Mouse (Mus musculus) retina, embryonic 14.5 days (tissue): ENCODE results near the gene Ifna2.

ENCODE experiments used
- DNase-seq: peaks from one replicate; pipeline ENCODE4 v3.0.0-alpha.2; 2015; ENCODE audit warnings: low spot score

Ifna2 gene

DNA sequence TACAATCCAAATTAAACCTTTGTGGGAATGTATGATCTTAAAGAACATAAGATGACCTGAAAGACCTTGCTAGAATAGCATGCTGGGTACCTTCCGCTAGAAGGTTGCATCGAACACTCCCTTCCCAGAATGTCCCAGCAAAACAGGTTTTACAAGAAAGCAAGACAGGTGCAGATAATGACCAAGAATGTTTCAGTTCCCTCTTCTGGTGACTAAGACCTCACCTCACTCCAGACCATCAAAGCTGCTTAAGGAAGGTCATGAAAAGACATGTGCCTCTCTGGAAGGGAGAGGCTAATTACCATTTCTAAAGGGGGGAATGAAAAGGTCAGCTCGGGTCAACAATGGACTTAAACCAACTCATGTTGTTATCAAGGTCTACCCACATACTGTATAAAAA is 30.1 kb downstream of the Ifna2 start:
- no peak for DNase-seq

GRCm38 (mm10) chr4:88644359-88644758 is 39.4 kb downstream of the Ifna2 start, which contains the start of gene Ifna13:
Gene Ifna13, minus strand, starts transcription at chr4:88644459.
- no peak for DNase-seq

DNA sequence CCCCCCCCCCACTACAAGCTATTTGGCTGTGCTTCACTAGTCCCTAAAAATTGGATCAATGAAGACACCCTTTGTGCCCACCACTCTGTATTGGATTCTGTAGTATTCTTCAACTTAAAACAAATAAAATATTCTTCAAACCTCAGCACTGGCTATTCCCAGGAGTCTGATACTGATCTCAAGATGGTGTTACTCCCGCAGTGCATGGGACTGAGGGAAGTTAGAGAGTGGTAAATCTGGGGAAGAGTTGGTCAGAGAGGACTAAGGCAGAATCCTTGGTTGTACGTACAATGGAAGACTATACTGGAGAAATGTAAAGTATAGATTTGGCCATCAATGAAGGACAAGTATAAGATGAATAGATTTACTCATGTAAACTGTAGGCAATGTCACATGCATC is 41.2 kb downstream of the Ifna2 start:
- peak; percentile 38 for DNase-seq

DNA sequence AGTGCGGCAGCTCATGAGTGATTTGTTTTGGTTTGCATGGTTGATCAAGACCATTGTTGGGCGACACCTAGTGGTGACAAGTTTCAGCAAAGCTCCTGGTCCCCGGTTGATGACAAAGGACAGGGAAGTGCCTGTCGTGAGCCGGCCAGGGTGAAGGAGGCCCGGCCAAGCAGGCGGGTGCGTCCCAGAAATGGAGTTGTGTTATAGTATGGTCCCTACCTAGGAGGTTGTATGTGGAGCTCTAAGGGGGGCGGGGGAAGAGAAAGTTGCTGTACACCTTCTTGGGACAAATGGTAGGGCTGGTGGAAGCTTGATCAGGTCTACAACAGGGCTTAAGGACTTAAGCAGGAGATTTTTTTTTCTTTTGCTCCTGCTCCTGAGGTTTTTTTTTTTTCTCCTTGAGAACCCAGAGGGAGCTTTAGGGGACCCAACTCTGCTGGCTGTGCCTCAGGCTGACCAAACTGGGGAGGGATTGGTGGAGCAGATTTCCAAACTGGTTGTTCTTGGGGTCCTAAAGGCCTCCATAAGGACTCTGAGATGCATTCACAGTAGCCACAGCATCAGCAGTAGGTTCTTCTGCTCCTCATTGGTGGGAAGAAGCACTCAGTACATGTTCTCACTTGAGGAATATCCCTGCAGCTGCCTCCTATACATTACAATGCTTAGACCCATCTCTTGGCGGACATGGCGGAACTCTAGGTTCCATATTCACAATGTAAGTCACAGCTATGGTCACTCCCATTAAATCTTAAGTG is 42.5 kb downstream of the Ifna2 start:
- peak; percentile 98 for DNase-seq

GRCm38 (mm10) chr4:88640704-88641076 is 43.0 kb downstream of the Ifna2 start:
- DNase-seq = no peak

GRCm38 (mm10) chr4:88634311-88634710 is 49.4 kb downstream of the Ifna2 start, which contains the start of gene C87499:
Gene C87499, minus strand, starts transcription at chr4:88634411.
- DNase-seq = no peak
